Mouse (Mus musculus) layer of hippocampus, postnatal 14 days (tissue): ENCODE measurements around the gene Otol1. TPM values are rescaled to one million over a fixed set of nuclear protein-coding genes. Genes with fewer than 3 reads are reported as not detected.

Source experiments
- DNase-seq, 2 experiments: peaks; one replicate each; pipeline ENCODE4 v3.0.0; 2021 to 2022; ENCODE audit warnings: low spot score in 2 of 2, mixed read lengths in 1 of 2
- long read RNA-seq, 2 experiments: library from polyadenylated mRNA; stranded (forward); transcript quantifications; one replicate each; pipeline ENCODE4 v2.0.0; 2021
- total RNA-seq, 2 experiments: library from RNA; stranded (reverse); gene quantifications; 2 replicates each; pipeline ENCODE4 v1.2.3; 2021

The Otol1 gene
- total RNA-seq: not detected
- long read RNA-seq, experiment 1: 0 reads
- long read RNA-seq, experiment 2: 0 reads

- DNase-seq: no peak
These were observed at the start of gene Otol1 for GRCm38 (mm10) chr3:70007313-70007712. TSS of gene Otol1 (plus strand) at chr3:70007613.

GRCm38 (mm10) chr3:69962187-69962586 lies 45.2 kb upstream of the Otol1 start:
- DNase-seq: no peak

- DNase-seq: peak in 1 of 2 experiments; percentile 10
These were observed 35.8 kb upstream of the Otol1 start for GRCm38 (mm10) chr3:69971482-69972097.

- no peak for DNase-seq
These were observed 29.3 kb upstream of the Otol1 start for GRCm38 (mm10) chr3:69978092-69978491.

- DNase-seq: no peak
These were observed 13.6 kb upstream of the Otol1 start for GRCm38 (mm10) chr3:69993806-69994205.

GRCm38 (mm10) chr3:70001540-70001939 lies 5.9 kb upstream of the Otol1 start:
- DNase-seq: no peak

GRCm38 (mm10) chr3:70003126-70003764 lies 4.2 kb upstream of the Otol1 start:
- DNase-seq: no peak

GRCm38 (mm10) chr3:70003955-70004354 lies 3.5 kb upstream of the Otol1 start:
- no peak for DNase-seq

- no peak for DNase-seq
These were observed 3.0 kb upstream of the Otol1 start for GRCm38 (mm10) chr3:70004379-70004778.

GRCm38 (mm10) chr3:70012641-70013040 lies 5.2 kb downstream of the Otol1 start:
- DNase-seq: no peak

- no peak for DNase-seq
These were observed 19.2 kb downstream of the Otol1 start for GRCm38 (mm10) chr3:70026605-70027004.

- no peak for DNase-seq
These were observed 21.8 kb downstream of the Otol1 start for GRCm38 (mm10) chr3:70029260-70029659.

GRCm38 (mm10) chr3:70035593-70035992 lies 28.2 kb downstream of the Otol1 start:
- DNase-seq: peak; percentile 46 to 71

Other genes starting within 250 kb of the Otol1 start
- 1 to 10 TPM; 2.4 to 2.9 TPM for gene Sptssb, start 147.7 kb upstream of the Otol1 start, total RNA-seq